Mouse (Mus musculus) NIH3T3 (cell line): Measurements from ENCODE around the gene A530016L24Rik.

Experiments
- DNase-seq: peaks from one replicate; pipeline ENCODE4 v3.0.0-alpha.2; 2012; ENCODE audit warnings: low read depth

A530016L24Rik gene

GRCm38 (mm10) chr12:112489134-112489533 lies at the start of gene A530016L24Rik:
A530016L24Rik (plus strand) TSS chr12:112489448.
- no peak for DNase-seq

DNA sequence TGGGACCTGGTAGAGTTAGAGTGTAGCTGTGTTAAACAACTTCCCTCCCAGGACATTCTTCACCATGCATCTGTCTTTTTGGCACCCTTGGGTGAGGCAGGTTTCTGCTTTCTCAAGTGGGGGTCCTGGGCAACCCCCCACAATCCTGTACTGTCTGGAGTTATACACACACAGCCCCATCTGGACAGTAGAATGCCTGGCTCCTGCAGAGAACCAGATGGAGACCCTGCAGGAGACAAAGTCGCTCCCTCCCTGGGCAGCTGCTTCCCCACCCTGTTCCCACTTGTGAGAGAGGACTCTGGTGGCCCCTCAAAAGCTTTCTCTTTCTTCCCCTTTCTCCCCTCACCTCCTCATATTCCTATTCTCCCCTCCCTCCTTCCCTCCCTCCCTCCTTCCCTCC lies 49.3 kb upstream of the A530016L24Rik start:
- no peak for DNase-seq

DNA sequence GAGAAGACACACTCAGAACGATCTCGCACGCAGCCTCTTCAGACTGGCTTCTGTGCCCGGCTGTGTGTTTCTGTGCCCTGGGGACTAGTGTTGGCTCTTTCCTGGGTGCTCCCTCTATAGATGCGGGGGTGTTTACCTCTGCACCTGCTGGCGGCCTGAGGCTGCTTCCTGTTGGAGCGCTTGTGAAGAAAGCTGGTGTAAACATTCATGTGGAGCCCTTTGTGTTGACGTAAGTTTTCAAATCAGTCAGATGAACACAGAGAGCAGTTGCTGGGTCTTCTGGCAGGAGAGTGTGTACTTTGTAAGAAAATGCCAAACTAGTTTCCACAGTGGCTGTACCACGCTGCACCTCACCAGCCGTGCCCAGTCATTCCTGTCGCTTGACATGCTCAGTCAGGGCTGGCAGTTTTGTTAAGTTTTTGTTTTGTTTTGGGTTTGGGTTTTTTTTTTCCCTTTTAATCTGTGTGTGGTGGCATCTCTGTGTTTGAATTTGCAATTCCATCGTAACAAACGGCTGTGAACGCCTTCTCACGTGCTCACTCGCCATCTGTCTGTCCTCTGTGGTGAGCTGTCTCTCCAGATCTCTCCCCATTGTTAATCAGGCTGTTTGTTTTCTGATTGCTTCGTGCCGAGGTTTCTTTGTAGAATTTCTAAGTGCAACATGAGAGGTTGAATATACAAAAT lies 40.0 kb upstream of the A530016L24Rik start:
- DNase-seq: no peak

DNA sequence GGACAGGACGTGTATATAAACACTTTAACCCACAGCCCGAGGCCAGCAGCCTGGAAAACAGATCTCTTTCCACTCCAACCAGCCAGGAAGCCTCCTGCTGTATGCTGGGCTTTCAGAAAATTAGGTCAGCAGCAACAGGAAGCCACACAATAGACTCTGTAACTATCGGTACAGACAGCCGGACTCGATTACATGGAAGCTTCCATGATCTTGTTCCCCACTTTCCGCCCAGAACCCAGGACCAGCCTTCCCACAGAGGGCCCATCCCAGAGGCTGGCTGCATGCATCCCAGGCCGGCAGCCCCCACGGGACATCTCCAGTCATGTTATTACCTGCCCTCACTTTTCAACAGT lies 39.4 kb upstream of the A530016L24Rik start:
- no peak for DNase-seq

GRCm38 (mm10) chr12:112450883-112451282 lies 38.4 kb upstream of the A530016L24Rik start:
- peak; percentile 34 for DNase-seq

GRCm38 (mm10) chr12:112451381-112451780 lies 37.9 kb upstream of the A530016L24Rik start:
- no peak for DNase-seq

DNA sequence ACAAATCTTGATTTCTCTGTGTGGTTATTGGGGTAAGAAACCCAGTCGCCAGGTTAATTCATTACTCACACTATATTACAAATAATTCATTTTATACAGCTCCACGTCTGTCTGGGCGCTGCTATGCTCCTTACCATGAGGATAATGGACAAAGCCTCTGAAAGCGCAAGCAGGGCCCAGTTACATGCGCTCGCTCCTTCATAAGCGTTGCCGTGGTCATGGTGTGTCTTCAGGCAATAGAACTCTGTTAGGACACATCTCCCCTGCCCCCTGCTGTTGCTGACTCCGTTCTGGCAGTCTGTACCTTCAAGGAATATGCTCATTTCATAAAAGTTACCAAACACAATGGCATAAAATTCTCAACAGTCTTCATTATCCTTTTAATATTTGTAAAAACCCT lies 37.4 kb upstream of the A530016L24Rik start:
- DNase-seq: no peak

GRCm38 (mm10) chr12:112456144-112456713 lies 33.0 kb upstream of the A530016L24Rik start:
- no peak for DNase-seq

DNA sequence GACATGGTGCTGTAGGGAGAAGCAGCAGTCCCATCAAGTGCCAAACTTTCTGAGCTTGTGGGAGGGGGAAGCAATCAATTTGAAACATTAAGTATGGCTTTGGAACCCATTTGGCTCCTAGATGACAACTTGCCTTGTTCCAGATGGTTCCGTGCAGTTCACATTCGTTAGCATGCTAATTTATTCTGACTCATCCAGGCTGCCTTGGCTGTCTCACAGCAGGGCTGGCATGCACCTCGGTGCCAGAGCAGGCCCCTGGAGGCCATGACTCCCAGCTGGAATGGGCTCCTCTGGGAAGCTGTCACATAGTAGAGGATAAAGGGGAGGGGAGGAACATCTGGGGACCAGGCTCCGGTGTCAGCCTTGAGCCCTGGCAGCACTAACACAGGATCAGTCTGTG lies 31.4 kb upstream of the A530016L24Rik start:
- DNase-seq: peak; percentile 61

- DNase-seq: no peak
Measured at GRCm38 (mm10) chr12:112462423-112462822, 26.8 kb upstream of the A530016L24Rik start.

- no peak for DNase-seq
Measured at GRCm38 (mm10) chr12:112463209-112463608, 26.0 kb upstream of the A530016L24Rik start.

- DNase-seq: no peak
Measured at GRCm38 (mm10) chr12:112463750-112464444, 25.4 kb upstream of the A530016L24Rik start.

DNA sequence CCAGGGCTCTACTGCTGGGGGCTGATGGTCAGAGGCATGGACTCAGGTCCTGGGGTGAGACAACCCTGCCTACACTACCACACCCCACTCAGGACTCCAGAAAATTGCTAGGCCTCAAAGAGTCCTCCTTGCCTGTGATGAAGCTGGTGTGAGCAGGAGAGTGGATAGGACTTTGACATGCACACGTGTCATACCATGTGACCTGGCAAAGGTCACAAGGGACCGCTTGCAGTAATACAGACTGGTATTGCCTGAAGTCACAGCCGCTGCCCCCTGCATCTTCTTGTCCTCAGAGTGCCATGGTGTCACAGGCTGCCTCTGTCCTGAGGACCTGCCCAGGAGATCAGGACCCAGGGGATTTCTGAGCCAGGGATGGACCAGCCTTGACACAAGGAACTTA lies 24.7 kb upstream of the A530016L24Rik start:
- no peak for DNase-seq

GRCm38 (mm10) chr12:112465928-112466327 lies 23.3 kb upstream of the A530016L24Rik start:
- no peak for DNase-seq

DNA sequence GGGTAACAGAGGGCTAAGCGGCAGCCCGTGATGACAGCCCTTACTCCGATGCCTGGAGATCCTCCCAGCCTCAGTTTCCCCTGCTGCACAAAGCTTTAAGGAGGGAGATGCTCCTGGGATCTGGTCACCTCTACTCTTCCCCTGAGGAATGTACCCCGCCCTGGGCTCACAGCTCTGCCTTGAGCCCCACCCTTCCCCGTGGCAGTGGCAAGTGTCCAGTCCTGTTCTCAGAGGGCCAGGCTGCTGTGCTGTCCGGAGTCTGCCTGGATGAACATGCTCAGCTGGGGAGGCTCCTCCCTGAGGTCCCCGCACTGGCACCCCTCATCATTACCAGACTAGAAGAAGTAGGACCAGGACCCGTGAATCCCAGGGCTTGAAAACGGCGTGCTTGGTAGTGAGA lies 21.9 kb upstream of the A530016L24Rik start:
- DNase-seq: no peak

DNA sequence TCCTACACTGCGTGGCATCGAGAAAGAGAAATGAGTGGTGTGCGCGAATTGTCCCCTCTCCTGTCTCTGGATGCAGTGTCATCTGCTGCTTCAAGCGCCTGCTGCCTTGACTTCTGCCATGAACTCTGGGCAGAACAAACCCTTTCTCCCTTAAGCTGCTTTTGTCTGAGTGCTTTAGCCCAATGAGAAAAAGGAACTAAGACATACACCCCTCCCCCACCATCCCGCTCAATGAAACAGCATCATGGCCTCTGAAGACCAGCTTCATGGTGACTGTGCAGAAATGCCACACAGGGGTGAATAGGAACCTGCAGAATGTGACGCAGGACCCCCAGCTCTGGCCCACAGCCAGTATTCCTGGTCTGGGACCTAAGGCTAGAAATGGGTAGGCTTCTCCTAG lies 19.9 kb upstream of the A530016L24Rik start:
- DNase-seq: no peak

- DNase-seq: no peak
Measured at GRCm38 (mm10) chr12:112470216-112470615, 19.0 kb upstream of the A530016L24Rik start.

- peak; percentile 90 for DNase-seq
Measured at GRCm38 (mm10) chr12:112473777-112474176, 15.5 kb upstream of the A530016L24Rik start.

DNA sequence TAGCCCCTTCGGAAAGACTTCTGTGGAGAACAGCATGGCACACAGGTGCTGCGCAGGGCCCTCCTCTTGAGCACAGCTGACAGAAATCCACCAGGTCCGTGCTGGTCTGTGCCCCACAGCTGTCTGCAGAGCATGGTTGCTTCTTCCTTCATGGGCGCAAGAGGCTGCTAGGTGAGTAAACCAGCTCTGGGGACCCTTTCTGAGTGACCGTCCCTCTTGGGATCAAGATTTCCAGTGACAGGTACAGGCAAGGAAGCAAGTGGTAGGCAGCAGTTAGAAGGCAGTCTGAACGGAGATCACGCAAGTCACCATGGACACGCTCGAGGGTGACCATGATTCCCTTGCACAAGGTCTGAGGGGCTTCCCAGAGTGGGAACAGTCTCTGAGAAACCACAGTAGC lies 287 bp downstream of the A530016L24Rik start:
- DNase-seq: no peak

DNA sequence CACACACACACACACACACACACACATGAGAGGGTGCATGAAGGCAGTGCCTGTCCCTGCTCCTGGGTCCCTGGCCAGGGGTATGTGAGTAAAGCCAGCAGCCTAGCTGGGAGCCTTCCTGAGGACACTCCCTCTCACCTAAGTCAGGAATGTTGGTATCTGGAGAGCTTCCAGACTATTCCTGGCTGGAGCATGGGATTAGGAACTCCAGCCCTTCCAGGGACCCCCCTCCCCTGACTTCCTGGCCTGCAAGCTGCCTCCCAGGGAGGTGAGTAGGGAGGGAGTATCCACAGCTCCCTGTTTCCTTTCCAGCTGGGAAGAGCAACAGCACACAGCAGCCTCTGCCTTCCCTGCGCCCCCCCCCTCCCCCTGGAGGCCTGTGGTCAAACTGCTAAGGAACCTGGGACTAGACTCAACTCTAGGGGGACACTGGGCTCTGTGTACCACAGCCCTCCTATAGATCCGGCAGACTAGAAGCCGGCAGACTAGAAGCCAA lies 1.2 kb downstream of the A530016L24Rik start:
- peak; percentile 82 for DNase-seq

GRCm38 (mm10) chr12:112496136-112496535 lies 6.9 kb downstream of the A530016L24Rik start:
- DNase-seq: no peak

DNA sequence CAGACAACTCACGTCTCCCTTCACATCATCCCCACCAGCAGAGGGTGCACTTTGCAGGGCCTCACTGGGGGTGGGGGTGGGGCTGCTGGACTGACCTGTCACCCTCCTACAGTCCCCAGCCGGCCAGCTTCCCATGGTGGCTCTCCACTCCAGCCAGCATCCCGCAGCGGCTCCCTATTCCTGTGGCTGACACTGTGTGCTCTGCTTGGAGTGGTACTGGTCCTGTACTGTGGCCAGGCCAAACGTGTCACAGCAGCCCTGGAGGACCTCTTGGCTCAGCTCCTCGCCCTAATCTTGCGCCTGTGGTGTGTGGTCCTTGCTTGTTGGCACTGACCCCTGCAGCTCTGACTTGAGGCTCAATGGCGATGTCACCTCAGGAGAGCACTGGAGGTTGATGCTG lies 8.5 kb downstream of the A530016L24Rik start:
- DNase-seq: no peak

DNA sequence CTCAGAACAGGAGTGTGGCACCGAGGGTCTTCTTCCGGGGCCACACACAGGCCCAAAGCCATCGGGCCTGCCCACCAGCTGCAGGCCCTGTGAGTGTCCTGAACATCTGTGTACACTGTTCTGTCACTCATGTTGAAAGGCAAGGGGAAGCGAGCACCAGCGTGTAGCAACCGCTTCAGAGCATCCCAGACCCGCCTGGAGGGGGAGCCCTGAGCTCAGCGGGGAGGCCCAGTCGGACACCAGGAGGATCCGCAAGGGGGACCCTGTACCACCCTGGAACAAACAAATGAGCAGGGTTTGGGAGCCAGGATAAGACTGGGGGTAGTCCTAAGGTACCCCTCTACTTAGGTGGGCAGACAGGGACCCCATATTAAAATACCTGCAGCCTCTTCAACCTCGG lies 9.4 kb downstream of the A530016L24Rik start:
- peak; percentile 79 for DNase-seq
